Mouse (Mus musculus): ENCODE results near the gene Fdxacb1.
A peak's percentile ranks its signal among the peaks of the same experiment; 100 is the strongest.

Gene Fdxacb1

GRCm38 (mm10) chr9:50768107-50769002, at the start of gene Fdxacb1:
Fdxacb1 (plus strand) TSS chr9:50768236.
- peak; percentile 99 for DNase-seq (ENCODE audit: low read depth)

- no peak for DNase-seq (ENCODE audit: low read depth)
Measured at GRCm38 (mm10) chr9:50718878-50719277, 49.2 kb upstream of the Fdxacb1 start.

DNA sequence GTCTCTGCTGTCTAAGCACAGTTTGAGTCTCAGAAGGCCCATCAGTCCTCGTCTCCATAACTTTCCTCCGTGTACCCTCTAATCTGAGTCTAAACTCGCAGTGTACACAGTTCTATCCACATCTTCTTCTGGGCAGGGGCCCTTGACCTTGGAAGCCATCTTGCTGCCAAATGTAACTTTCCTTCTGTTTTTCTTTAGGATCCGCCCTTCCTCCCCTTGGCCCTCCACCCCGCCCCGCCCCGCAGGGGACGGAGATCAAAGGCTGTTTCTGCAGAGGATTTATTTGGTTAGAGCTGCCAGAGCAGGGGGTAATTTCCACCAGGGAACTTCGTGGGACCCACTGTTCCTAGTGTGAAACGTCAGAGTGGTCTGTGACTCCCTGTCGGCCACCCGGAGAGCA, 47.0 kb upstream of the Fdxacb1 start:
- DNase-seq (ENCODE audit: low read depth): no peak

DNA sequence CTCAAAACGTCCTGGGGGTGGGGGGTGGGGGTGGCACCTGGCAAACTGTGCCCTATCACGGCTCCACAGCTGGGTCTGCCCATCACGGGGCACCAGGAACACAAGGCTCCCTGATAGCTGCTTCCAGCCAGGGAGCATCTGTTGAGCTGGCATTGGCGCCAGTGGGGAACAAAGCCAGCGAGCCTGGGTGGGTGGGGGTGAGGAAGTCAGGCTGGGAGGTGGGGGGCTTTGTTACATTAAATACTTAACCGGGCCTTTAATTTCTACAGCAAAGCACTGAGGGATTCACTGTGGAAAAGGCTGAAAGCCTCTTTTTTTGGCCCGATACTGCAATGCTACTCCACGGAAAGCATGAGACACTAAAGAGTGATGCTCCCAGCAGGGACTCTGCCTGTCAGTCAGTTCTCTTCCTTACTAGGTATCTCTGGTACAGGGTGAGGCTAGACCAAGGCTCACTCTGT, 45.6 kb upstream of the Fdxacb1 start:
- no peak for DNase-seq (ENCODE audit: low read depth)

DNA sequence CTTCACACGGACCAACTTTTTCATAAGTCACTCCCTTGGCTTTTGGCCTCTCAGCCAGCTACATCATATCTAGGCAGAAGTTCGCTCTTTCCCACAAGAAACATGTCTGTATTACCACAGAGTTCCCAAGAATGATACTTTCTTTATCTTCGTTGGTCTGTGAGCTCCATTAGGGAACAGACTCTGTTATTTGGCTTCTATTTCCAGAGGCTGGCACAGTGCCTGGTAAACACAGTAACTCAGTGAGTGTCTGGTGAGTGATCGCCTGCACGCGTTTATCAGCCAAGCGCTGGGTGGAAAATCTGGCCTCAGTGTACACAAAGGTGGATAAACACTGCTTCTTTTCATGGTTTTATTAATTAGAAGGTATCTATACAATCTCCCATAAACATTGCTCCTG, 44.6 kb upstream of the Fdxacb1 start:
- DNase-seq (ENCODE audit: low read depth): no peak

DNA sequence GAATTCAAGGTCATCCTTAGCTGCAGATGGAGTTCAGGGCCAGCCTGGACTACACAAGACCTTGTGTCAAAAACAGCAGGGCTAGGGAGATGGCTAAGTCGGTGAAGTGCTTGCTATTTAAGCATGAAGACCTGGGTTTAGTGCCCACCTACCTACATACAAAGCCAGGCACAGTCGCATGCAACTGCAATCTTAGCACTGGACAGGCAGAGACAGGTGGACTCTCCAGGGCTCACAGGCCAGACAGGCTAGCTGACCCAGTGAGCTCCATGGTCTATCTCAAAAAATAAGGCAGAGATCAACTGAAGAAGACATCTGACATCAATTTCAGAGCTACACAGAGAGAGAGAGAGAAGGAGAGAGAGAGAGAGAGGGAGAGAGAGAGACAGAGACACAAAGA, 43.9 kb upstream of the Fdxacb1 start:
- DNase-seq (ENCODE audit: low read depth): no peak

DNA sequence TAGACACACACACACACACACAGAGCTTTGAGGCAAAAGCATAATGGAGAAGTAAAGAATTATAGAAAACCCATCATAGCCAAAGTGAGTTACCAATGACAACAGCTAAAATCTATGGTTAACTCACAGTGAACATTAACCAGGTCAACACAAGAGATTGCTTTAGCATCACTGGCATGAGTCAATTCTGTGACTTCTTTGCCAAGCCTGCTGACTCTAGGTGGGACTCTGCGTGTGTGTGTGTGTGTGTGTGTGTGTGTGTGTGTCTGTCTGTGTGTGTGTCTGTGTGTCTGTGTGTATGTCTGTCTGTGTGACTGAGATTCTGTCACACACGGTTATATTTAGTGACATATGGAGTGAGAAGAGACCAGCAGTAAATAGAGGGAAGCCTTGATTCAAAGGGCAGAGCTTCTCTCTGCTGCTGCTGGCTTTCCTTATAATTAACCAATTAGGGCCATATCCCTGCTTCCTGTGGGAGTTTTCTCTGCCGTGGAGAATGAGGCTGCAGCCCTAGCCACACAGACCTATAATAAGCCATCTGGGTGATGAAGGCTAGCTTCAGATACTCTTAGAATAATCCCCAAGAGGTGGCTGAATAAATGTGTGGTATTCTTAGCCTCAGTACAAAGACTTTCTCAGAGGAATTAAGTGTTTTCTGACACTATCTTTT, 43.2 kb upstream of the Fdxacb1 start:
- no peak for DNase-seq (ENCODE audit: low read depth)

DNA sequence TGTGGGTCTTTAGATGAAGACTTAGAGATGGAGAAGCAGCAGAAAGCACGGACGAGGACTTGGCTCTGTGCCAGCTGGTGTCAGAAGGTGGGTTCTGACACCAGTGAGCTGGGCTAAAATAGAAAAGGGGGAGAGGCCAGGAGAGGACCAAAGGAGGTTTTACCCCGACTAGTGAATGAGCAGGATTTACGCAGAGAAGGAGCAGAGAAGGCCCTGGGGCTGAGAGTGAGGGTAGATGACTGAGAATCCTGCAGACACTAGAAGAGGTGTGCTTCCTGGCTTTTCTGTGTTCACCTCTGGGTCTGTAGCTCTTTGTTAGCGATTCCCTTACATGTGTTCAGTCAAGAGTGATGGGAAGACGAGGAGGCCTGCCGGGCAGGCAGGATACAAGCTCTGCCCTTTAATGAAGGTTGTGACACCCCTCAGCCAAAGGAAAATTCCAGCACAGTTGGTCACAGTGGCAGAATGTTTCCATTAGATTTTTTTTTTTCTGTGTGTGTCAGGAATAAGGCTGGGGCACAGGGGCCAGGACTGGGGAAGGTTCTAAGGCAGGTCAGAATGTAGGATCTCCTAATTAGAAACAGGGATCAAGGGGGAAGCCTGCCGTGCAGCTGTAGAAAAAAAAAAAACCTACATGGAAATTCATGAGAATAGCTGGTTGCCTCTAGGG, 42.0 kb upstream of the Fdxacb1 start:
- DNase-seq (ENCODE audit: low read depth): no peak

- no peak for DNase-seq (ENCODE audit: low read depth)
Measured at GRCm38 (mm10) chr9:50727171-50727924, 40.7 kb upstream of the Fdxacb1 start.

GRCm38 (mm10) chr9:50727925-50728651, 39.9 kb upstream of the Fdxacb1 start:
- DNase-seq (ENCODE audit: low read depth): no peak

GRCm38 (mm10) chr9:50729600-50729999, 38.4 kb upstream of the Fdxacb1 start:
- peak; percentile 55 for DNase-seq (ENCODE audit: low read depth)

DNA sequence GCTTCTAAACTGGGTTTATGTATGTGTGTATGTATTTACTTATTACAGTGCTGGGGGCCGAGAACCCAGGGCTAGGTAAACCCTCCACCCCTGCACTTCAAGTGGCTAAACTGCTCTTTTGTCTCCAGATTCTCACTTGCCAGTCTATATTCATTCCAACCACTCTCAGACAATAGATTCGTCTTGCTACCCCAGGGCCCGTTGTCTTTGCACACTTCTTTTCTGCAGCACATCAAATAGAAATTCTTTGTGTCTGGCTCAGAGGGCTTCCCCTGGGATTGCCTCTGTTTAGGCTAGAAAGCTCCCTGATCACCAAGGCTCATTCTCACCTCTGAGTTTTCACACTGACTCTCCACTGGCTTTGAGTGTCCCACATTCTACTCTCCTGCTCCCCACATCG, 35.5 kb upstream of the Fdxacb1 start:
- no peak for DNase-seq (ENCODE audit: low read depth)

GRCm38 (mm10) chr9:50734989-50735388, 33.0 kb upstream of the Fdxacb1 start:
- DNase-seq (ENCODE audit: low read depth): peak; percentile 63

GRCm38 (mm10) chr9:50738914-50739870, 28.8 kb upstream of the Fdxacb1 start, which contains the start of gene Dixdc1:
Dixdc1 (minus strand) TSS chr9:50739517.
- DNase-seq (ENCODE audit: low read depth): peak; percentile 64

GRCm38 (mm10) chr9:50740867-50741784, 26.9 kb upstream of the Fdxacb1 start:
- DNase-seq (ENCODE audit: low read depth): no peak

- DNase-seq (ENCODE audit: low read depth): no peak
Measured at GRCm38 (mm10) chr9:50742261-50742660, 25.8 kb upstream of the Fdxacb1 start.

GRCm38 (mm10) chr9:50742744-50743143, 25.3 kb upstream of the Fdxacb1 start:
- no peak for DNase-seq (ENCODE audit: low read depth)

GRCm38 (mm10) chr9:50745806-50746205, 22.2 kb upstream of the Fdxacb1 start:
- no peak for DNase-seq (ENCODE audit: low read depth)

GRCm38 (mm10) chr9:50746214-50746677, 21.8 kb upstream of the Fdxacb1 start, which contains the start of gene 2310030G06Rik:
2310030G06Rik (minus strand) TSS chr9:50746536.
- no peak for DNase-seq (ENCODE audit: low read depth)

Data from 416B (cell line).